Mouse (Mus musculus): ENCODE results near the gene Psg17. TPM values are rescaled to one million over a fixed set of nuclear protein-coding genes. Genes with fewer than 3 reads are reported as not detected.
"Not testable (repeated sequence)": the region's sequence is repeated elsewhere in the genome, so short reads cannot be mapped to it uniquely, and the experiment has no call there.

The Psg17 gene
- polyA plus RNA-seq (2015; fragmentation: Nextera tagmentation; extraction: Ambion mirVana), result not detected in 2 replicates

DNA sequence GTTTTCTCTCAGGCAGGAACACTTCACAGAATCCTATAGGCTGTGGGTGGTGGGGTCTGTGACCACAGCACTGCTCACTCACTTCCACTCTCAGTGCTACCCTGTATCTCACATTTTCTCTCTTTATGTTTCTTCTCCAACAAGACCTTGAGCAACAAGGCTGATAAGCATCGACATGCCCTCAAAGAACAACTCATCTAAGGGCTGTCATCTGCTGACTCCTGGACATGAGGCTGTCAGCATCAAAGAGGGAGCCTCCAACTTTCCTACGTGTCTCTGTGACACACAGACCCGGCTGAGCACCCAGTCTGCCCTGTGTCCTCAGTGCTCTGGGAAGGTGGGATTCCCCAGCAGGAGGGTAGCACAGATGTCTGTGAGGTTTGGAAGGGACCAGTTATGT lies at the start of gene Psg17:
Gene Psg17, minus strand, starts transcription at position 101 of the 400 bp plus-strand sequence.
- H3K36me3 ChIP-seq, result no peaks in the 10 kb centered on the region
- no peaks in the 10 kb centered on the region for H3K9me3 ChIP-seq
- H3K9ac ChIP-seq (replicated peaks), result no peak within 1 kb of the TSS
- H3K27ac ChIP-seq (replicated peaks), result no peak within 1 kb of the TSS
- ATAC-seq (replicated peaks), result no peak
- no peak within 1 kb of the TSS for H3K4me2 ChIP-seq (replicated peaks)
- WGBS, result 80% methylated on average over 3 of the region's 3 CpGs
- H3K4me3 ChIP-seq, result no peak within 1 kb of the TSS
- H3K4me1 ChIP-seq, result no peaks in the 10 kb centered on the region
- H3K27me3 ChIP-seq, result no peaks in the 10 kb centered on the region

DNA sequence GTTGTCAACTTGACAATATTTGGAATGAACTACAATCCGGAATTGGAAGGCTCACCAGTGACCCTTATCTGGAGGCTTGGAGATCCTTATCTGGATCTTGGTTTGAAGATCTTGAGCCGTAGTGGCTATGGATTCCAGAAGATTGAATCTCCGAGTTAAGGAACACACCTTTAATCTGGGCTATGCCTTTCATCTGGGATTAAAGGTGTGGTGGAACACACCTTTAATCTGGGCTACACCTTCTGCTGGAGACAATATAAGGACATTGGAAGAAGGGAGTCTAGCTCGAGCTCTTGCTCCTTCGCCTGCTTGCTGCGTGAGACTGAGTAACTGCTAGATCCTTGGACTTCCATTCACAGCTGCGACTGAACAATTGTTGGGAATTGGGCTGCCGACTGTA lies 49.6 kb upstream of the Psg17 start, which contains the start of gene Pglyrp1:
Gene Pglyrp1, plus strand, starts transcription at position 301 of the 400 bp plus-strand sequence.
- H3K4me1 ChIP-seq; H3K9ac ChIP-seq (replicated peaks); H3K27me3 ChIP-seq; H3K9me3 ChIP-seq; H3K4me2 ChIP-seq (replicated peaks); H3K36me3 ChIP-seq; ATAC-seq (replicated peaks); H3K27ac ChIP-seq (replicated peaks): not testable (repeated sequence)
- peak within 1 kb of the TSS; percentile 46; the same call in 1 of the 2 replicates for H3K4me3 ChIP-seq
- WGBS, result 92% methylated on average over 1 of the region's 8 CpGs

GRCm38 (mm10) chr7:18868491-18868890 lies 47.1 kb upstream of the Psg17 start:
- Histone ChIP-seq H3K27me3 (no peaks in the 10 kb centered on the region), H3K4me1 (peaks cover 6% of the 10 kb centered on the region), H3K4me3 (no peak overlapping the region), H3K27ac (replicated peaks) (no peak overlapping the region), H3K9me3 (peaks cover 4% of the 10 kb centered on the region; the same call in 1 of the 2 replicates), H3K4me2 (replicated peaks) (no peak overlapping the region), H3K9ac (replicated peaks) (no peak overlapping the region), H3K36me3 (no peaks in the 10 kb centered on the region)
- 89% methylated on average over 2 of the region's 2 CpGs for WGBS
- no peak for ATAC-seq (replicated peaks)

- Histone ChIP-seq H3K27me3 (no peaks in the 10 kb centered on the region), H3K4me3 (no peak overlapping the region), H3K36me3 (no peaks in the 10 kb centered on the region), H3K4me2 (replicated peaks) (no peak overlapping the region), H3K27ac (replicated peaks) (no peak overlapping the region), H3K4me1 (no peaks in the 10 kb centered on the region), H3K9me3 (no peaks in the 10 kb centered on the region), H3K9ac (replicated peaks) (no peak overlapping the region)
- ATAC-seq (replicated peaks), result no peak
- 89% methylated on average over 6 of the region's 6 CpGs for WGBS
These were observed 41.4 kb upstream of the Psg17 start for GRCm38 (mm10) chr7:18862801-18863200.

DNA sequence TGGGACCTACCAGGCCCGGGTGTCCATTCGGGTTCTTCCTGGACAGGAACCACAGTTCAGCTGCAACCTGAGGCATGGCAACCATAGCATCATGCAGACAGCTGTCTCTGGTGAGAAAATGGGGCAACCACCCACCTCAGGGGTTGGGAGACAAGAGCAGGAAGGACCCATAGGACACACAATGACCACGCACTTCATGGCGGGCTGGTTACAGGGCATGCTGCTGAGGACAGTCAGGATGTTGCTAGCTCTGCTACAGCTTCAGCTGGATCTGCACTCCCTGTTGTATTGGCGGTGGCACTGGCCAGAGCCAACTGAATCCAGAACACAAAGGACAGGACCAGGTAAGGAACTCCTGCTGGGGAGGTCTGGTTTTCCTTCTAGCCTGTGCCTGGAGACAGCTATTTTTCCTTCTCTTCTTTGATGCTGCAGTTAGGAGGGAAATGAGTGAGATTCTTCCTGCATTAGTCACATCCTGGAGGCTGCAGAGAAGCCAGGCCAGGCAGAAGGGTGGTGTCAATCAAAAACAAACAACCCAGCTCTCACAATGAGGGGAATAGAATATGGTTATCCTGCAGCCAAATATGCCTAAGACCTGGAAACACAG lies 37.0 kb upstream of the Psg17 start:
- Histone ChIP-seq H3K9me3 (no peaks in the 10 kb centered on the region), H3K27me3 (no peaks in the 10 kb centered on the region), H3K4me2 (replicated peaks) (no peak overlapping the region), H3K4me3 (no peak overlapping the region), H3K36me3 (no peaks in the 10 kb centered on the region), H3K27ac (replicated peaks) (no peak overlapping the region), H3K9ac (replicated peaks) (no peak overlapping the region), H3K4me1 (no peaks in the 10 kb centered on the region)
- WGBS, result 87% methylated on average over 5 of the region's 5 CpGs
- no peak for ATAC-seq (replicated peaks)

DNA sequence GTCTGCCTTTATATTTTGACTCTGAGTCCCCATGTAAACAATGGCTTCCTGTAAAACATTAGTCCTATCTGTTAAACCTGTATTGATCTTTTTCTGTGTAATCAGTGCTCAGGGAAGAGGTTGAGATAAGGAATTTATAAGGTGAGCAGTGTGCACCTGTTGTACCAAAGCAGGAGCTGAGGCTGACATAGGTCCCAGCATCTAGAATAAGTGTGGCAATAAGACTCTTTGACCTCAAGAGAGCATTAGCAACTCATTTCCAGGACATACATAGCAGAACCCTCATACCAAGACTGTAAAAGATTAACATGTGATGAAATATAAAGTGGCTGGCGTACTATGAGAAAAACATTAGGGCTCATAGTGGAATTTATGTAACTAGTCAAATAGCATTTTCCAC lies 27.0 kb upstream of the Psg17 start:
- Histone ChIP-seq H3K9ac (replicated peaks) (no peak overlapping the region), H3K27me3 (no peaks in the 10 kb centered on the region), H3K36me3 (no peaks in the 10 kb centered on the region), H3K4me1 (no peaks in the 10 kb centered on the region), H3K4me2 (replicated peaks) (no peak overlapping the region), H3K4me3 (no peak overlapping the region), H3K9me3 (no peaks in the 10 kb centered on the region), H3K27ac (replicated peaks) (no peak overlapping the region)
- ATAC-seq (replicated peaks), result no peak
- 94% methylated on average over 1 of the region's 1 CpGs for WGBS

DNA sequence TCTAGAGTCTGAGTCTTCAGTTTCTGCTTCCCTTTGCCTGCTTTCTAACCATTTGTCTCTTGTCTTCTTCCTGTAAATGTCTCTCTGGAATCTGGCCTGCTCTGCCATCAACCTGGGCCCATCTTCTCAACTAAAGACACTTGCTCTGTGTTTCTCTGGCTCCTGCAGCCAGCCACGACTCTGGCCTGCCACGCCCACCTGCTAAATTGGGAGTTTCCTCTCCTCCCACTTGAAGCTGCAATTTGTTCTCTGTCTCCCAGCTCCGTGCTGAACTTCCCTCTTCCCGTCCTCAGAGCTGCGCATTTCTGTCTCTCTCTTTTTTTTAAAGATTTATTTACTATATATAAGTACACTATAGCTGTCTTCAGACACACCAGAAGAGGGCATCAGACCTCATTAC lies 23.4 kb upstream of the Psg17 start:
- H3K36me3 ChIP-seq, result no peaks in the 10 kb centered on the region
- H3K27me3 ChIP-seq, result no peaks in the 10 kb centered on the region
- WGBS, result 53% methylated on average over 5 of the region's 5 CpGs
- H3K4me3 ChIP-seq, result no peak overlapping the region
- H3K9ac ChIP-seq (replicated peaks), result no peak overlapping the region
- no peak overlapping the region for H3K4me2 ChIP-seq (replicated peaks)
- no peaks in the 10 kb centered on the region for H3K9me3 ChIP-seq
- no peak overlapping the region for H3K27ac ChIP-seq (replicated peaks)
- peaks cover 10% of the 10 kb centered on the region; the same call in 1 of the 2 replicates for H3K4me1 ChIP-seq
- no peak for ATAC-seq (replicated peaks)

GRCm38 (mm10) chr7:18841174-18841567 lies 19.8 kb upstream of the Psg17 start:
- Histone ChIP-seq H3K4me3 (no peak overlapping the region), H3K4me2 (replicated peaks) (peak overlapping the region; percentile 29; the same call in 1 of the 2 replicates), H3K9me3 (no peaks in the 10 kb centered on the region), H3K27me3 (no peaks in the 10 kb centered on the region), H3K4me1 (peaks cover 10% of the 10 kb centered on the region; the same call in 1 of the 2 replicates), H3K27ac (replicated peaks) (no peak overlapping the region), H3K9ac (replicated peaks) (no peak overlapping the region), H3K36me3 (no peaks in the 10 kb centered on the region)
- WGBS, result 43% methylated on average over 1 of the region's 1 CpGs
- peak; percentile 29; the same call in 1 of the 2 replicates for ATAC-seq (replicated peaks)

DNA sequence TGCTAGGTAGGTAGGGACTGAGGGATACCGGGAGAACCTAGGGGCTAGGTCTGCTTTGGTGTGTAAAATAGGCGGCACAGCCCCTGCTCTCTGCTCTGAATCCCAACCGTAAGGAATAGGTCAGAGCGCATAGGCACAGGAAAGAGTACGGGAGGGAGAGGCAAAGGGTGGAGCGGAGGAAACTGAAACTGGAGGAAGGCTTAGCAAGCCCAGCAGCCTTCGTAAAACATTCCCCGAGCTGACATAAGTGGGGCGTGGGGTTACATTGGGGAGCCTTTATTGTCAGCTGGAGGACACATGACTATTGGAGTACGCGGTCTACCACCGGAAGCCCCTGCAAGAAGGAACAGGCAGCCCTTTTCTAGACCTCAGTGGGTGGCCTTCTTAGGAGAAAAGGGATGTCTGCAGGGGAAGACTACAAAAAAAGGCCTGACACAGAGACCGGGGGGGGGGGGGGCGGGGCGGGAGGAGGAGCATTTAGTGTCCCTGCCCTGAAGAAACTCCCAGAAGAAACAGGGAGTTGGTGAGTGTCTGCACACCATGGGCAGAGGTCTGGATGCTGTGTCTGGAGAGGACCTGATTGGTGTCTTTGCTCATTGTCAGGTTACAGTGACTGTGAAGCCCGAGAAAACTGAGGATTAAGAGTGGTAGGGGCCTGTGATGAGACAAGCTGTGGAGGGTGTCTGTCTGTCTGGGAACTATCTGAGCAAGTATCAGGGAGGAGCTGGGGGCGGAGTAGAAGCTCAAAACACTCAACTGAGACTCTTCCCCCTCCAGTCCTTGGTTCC lies 19.2 kb upstream of the Psg17 start:
- H3K4me2 ChIP-seq (replicated peaks), result peak overlapping the region; percentile 50
- 2% methylated on average over 16 of the region's 17 CpGs for WGBS
- H3K36me3 ChIP-seq, result no peaks in the 10 kb centered on the region
- H3K4me3 ChIP-seq, result peak overlapping the region; percentile 32
- H3K9ac ChIP-seq (replicated peaks), result peak overlapping the region; percentile 44
- peaks cover 10% of the 10 kb centered on the region; the same call in 1 of the 2 replicates for H3K4me1 ChIP-seq
- no peaks in the 10 kb centered on the region for H3K27me3 ChIP-seq
- H3K27ac ChIP-seq (replicated peaks), result peak overlapping the region; percentile 12; the same call in 1 of the 2 replicates
- peak; percentile 71 for ATAC-seq (replicated peaks)
- no peaks in the 10 kb centered on the region for H3K9me3 ChIP-seq

- no peaks in the 10 kb centered on the region for H3K36me3 ChIP-seq
- H3K4me2 ChIP-seq (replicated peaks), result peak within 1 kb of the TSS; percentile 50
- peak within 1 kb of the TSS; percentile 12; the same call in 1 of the 2 replicates for H3K27ac ChIP-seq (replicated peaks)
- 0 out of 2 replicates have a peak, but pooled peaks have one; percentile 23 for ATAC-seq (replicated peaks)
- no peaks in the 10 kb centered on the region for H3K9me3 ChIP-seq
- WGBS, result 24% methylated on average over 3 of the region's 3 CpGs
- H3K4me1 ChIP-seq, result peaks cover 10% of the 10 kb centered on the region; the same call in 1 of the 2 replicates
- no peaks in the 10 kb centered on the region for H3K27me3 ChIP-seq
- H3K9ac ChIP-seq (replicated peaks), result peak within 1 kb of the TSS; percentile 44
- peak within 1 kb of the TSS; percentile 32 for H3K4me3 ChIP-seq
These were observed 18.5 kb upstream of the Psg17 start, which contains the start of gene Mill2 for GRCm38 (mm10) chr7:18839865-18840264. Mill2 (plus strand) TSS chr7:18839966.

DNA sequence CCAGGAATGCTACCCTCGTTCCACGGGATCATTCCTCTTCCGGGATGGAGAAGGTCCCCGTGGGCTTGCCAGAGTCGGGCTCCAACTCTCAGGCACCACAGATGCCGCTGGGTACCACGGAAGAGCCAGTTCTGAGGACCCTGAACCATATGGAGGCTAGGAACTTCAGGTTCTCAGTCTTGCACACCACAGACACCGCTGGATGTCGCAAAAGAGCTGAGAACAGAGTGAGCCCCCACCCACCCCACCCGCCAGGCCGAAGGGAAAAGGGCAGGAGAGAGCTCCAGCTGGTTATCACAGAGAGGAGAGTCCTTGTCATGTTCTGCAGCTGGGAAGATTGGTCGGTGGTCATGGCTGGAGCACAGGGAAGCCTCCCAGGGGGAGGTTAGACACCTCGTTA lies 10.9 kb upstream of the Psg17 start:
- WGBS, result 49% methylated on average over 13 of the region's 13 CpGs
- Histone ChIP-seq H3K27me3 (no peaks in the 10 kb centered on the region), H3K4me3 (no peak overlapping the region), H3K9me3 (no peaks in the 10 kb centered on the region), H3K4me2 (replicated peaks) (no peak overlapping the region), H3K27ac (replicated peaks) (no peak overlapping the region), H3K36me3 (no peaks in the 10 kb centered on the region), H3K4me1 (no peaks in the 10 kb centered on the region), H3K9ac (replicated peaks) (no peak overlapping the region)
- ATAC-seq (replicated peaks), result no peak

- no peak overlapping the region for H3K9ac ChIP-seq (replicated peaks)
- no peaks in the 10 kb centered on the region for H3K36me3 ChIP-seq
- 85% methylated on average over 7 of the region's 7 CpGs for WGBS
- H3K4me3 ChIP-seq, result no peak overlapping the region
- ATAC-seq (replicated peaks), result no peak
- H3K9me3 ChIP-seq, result no peaks in the 10 kb centered on the region
- no peaks in the 10 kb centered on the region for H3K4me1 ChIP-seq
- no peaks in the 10 kb centered on the region for H3K27me3 ChIP-seq
- no peak overlapping the region for H3K4me2 ChIP-seq (replicated peaks)
- no peak overlapping the region for H3K27ac ChIP-seq (replicated peaks)
These were observed 8.1 kb upstream of the Psg17 start for GRCm38 (mm10) chr7:18829545-18829944.

Data from forebrain, embryonic 15.5 days (tissue).